Mouse (Mus musculus) mouse trophoblast stem cell (cell line): ENCODE data around the gene Pla2g4e.

Source experiments
- in situ Hi-C, 2 experiments: fragments of 300-500 bp; cut with MseI, MboI; formaldehyde crosslinking; loops; 2 replicates in 1 of 2; 3 replicates in 1 of 2; pipeline ENCODE4 v1.15.1; 2025

Gene Pla2g4e

DNA sequence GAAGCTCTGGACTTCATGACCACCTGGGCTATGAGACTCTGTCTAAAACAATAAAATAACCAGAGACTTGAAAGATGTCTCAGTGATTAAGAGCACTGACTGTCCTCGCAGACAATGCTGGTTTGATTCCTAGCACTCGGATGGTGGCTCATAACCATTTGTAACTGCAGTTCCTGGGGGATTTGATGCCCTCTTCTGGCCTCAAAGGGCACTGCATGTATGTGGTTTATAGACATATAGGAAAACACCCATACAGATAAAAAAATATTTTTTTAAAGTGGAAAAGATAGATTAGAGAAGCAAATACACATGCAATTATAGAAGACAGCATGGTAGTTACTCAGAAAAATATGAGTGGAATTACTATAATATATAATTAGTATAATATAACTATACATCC is 87.5 kb downstream of the Pla2g4e start:
- in situ Hi-C loops: no loop called here

DNA sequence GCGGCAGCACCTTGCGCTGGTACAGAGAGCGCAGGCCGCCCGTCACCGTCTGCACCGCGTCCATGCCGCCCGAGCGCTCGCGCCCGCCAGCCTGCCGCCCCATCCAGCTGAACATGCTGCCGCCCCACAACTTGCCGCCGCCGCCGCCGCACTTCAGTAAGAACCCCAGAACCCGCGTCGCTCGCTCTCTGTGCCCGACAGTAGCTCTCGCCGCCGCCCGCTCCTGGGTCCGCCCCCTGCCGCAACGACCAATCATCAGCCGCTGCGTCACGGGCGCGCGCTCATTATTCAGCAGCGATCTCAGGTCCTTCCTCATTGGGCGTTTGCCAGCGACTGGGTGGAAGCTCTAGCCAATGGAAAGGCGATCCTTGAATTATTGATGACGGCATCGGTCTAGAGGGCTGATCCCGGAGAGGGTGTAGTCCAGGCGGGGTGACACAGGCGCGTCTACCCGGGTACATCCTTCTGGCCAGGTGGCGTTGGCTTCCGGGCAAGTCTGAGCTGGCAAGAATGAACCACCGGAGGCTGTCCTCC is 90.7 kb downstream of the Pla2g4e start, which contains the start of gene Ehd4:
TSS of gene Ehd4 (minus strand) at position 246 of the 534 bp plus-strand sequence.
- in situ Hi-C loops: no loop called here

- in situ Hi-C loops: no loop called here
Measured at GRCm38 (mm10) chr2:120153586-120154360, 91.4 kb downstream of the Pla2g4e start.

GRCm38 (mm10) chr2:120150571-120150970 is 94.6 kb downstream of the Pla2g4e start:
- in situ Hi-C loops: no loop called here

DNA sequence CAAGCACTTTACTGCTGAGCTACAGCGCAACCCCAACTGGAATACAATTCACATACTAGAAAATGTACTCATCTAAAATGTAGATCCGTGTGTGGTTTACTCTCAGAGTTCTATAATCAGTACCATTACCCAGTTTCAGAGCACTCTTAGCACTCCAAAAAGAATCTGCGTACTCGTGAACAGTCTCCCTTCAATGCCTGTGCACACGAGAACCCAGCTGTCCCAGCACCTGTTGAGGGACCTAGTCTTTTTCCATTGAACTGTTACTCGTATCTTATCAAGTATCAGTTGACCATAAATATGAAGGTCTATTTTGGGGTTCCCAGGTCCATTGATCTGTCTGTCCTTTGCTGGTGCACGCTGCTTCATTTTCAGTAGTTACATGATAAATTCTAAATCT is 95.5 kb downstream of the Pla2g4e start:
- in situ Hi-C loops: no loop called here

DNA sequence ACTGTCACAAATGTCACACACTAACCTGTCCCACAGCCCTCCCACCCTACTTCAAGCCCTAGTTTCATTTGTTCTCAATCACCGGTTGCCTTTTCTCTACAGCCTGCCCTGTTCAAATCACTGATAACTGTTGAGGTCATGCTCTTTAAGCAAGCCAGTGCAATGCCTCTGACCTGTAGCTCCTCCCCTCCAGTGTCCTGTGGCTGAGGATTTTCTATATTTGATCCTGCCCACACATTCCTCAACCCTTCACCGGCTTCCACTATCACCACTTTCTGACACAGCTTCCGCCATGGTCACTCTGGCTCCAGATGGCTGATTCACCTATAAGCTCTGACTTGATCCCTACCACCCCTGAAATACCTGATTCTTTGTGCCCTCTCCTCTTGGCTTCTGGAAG is 97.1 kb downstream of the Pla2g4e start:
- in situ Hi-C loops: no loop called here

- in situ Hi-C loops: no loop called here
Measured at GRCm38 (mm10) chr2:120147364-120147763, 97.8 kb downstream of the Pla2g4e start.

DNA sequence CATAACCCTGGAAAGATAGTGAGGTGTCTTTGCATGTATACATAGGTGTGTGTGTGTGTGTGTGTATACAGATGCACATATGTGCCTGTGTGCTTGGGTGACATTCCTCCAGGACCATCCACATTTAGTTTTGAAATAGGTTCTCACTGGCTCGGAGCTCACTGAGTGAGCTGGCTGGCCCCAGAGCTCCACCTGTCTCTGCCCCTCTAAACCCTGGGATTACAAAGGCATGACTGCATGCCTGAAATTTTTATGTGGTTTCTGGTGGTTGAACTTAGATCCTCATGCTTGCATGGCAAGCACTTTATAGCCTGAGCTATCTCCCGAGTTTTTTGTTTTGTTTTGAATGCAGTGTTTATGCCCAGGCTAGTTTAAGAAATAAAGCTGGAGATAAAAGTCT is 98.6 kb downstream of the Pla2g4e start:
- in situ Hi-C loops: no loop called here

- in situ Hi-C loops: no loop called here
Measured at GRCm38 (mm10) chr2:120144390-120144789, 100.7 kb downstream of the Pla2g4e start.

DNA sequence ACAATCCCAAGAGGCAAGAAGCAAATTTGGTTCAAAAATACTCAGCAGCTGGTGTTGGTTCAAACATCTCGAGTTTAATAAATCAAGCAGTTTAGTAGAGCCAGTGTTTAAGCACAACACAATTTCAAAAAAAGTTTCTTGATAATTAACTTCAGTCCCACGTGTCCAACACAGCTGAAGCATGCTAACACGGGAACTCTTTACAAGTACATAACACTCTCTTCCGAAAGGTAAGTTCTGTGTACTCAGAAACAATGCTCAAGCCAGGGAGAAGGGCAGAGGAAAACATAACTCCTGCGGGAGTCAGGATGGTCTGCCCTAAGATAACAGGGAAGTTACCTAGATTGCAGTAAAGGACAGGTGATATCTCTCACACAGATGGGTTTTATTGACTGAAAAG is 102.8 kb downstream of the Pla2g4e start:
- in situ Hi-C loops: no loop called here

DNA sequence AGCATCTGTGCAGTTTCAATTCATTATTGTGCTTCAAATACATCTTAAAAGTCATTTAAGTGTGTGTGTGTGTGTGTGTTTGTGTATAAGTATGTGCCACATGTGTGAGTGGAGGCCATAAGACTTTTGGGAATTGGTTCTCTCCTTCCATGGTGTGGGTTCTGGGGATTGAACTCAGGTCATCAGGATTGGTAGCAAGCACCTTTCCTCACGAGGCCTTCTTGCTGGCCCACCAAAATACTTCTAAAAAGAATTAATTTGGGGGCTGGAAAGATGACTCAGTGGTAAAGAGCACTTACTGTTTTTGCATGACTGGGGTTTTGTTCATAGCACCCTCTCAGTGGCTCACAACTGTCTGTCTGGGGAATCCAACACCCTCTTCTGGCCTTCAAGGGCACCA is 103.5 kb downstream of the Pla2g4e start:
- in situ Hi-C loops: no loop called here

DNA sequence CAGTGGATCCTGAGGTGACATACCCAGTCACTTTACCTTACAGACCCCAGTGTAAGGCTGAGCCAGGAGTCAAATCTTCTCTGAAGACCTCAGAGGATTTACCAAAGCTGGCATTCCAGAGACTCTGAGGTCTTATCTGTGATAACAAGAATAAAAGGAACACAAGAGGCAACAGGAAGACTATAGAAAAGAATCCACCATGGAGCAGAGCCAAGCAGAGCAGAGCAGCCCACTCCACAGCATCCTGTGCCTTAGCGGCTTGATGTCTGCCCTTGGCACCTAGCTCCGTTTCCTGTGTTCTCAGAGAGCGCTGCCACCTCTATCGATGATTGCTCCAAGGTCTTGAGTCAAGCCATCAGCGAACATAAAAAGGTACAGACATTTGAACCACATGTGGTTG is 104.8 kb downstream of the Pla2g4e start:
- in situ Hi-C loops: no loop called here

DNA sequence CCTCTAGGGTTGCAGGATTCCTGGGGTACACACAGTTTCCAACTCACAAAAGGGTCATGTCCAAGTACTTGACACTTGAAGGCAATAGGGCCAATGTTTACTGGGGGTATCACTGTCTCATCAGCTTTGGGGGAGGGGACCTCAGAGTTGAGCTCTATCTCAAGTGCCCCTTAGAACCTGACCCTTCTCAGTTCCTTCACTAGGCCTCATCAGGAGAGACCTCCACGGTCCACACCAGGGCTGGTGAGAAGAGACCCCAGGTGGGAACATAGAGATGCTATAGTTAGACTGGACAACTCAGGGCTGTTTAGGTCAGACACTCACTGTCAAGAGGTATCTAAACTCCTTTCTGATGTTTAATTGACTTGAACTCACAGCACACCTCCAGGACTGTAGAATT is 106.0 kb downstream of the Pla2g4e start:
- in situ Hi-C loops: no loop called here

- in situ Hi-C loops: no loop called here
Measured at GRCm38 (mm10) chr2:120137281-120137680, 107.9 kb downstream of the Pla2g4e start.

DNA sequence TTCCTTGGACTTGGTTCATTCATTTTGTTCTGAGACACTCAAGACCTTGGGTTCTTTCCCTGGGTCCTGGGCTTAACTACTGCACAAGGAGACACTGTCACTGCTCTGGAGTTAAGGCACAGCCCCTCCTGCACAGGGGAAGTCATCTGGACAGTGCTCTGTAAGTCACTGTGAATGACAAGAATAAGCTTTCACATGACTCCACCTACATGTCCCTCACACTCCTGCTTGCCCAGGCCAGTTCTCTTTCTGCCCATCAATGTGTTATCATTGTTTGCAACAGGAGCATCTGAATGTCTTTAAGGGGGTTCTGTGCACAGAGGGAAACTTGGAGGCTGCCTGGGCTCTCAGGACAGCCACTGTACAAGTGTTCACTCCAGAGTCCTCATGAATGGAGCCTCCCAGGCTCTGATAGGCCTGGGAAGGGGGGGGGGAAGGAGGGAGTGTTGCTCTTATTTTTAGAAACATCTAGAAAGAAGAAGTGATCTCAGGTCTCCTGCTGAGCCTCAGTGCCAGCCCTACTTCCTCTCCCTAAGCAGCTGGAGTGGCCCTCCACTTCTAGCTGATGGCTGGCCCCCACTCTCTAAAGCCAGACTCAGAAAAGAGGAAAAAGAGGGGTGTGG is 110.6 kb downstream of the Pla2g4e start:
- in situ Hi-C loops: no loop called here

- in situ Hi-C loops: no loop called here
Measured at GRCm38 (mm10) chr2:120131881-120132280, 113.3 kb downstream of the Pla2g4e start.

GRCm38 (mm10) chr2:120129252-120129908 is 115.8 kb downstream of the Pla2g4e start:
- in situ Hi-C loops: no loop called here

- in situ Hi-C loops: no loop called here
Measured at GRCm38 (mm10) chr2:120128611-120129051, 116.5 kb downstream of the Pla2g4e start.

DNA sequence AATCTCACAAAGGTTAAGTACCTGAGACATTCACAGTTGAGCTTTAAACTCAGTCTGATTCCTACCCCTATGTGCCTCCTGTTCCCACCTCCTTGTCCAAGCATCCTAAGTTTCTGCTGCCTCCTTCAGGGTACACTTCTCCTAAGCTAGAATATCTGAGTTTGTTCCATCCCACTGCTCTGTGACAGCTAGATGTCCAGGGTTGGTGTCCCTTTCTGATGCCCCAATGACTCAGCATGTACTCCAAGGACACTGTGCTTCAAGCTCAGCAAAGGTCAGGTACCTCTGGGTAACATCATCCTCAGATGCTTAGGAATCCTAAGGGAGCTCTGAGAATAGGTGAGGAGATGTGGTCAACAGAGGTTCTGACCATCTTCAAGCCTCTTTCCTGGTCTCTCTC is 117.1 kb downstream of the Pla2g4e start:
- in situ Hi-C loops: no loop called here

DNA sequence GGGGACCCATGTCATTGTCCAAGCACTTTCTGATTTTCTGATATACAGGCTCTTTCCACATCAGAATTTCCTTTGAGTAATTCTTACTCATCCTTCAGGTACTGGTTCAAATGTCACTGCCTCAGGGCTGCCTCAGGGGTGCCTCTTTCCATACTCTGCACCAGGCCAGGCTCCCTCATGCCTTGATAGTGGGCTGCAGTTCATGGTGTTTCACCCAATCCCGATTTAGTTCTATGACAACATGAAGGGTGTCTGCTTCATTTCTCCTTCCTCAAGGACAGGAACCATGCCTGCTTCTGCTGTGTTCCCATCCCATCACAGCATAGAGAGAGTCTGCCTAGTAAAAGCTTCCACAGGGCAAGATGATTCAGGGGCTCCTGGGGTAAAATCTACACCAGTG is 118.2 kb downstream of the Pla2g4e start:
- in situ Hi-C loops: no loop called here

DNA sequence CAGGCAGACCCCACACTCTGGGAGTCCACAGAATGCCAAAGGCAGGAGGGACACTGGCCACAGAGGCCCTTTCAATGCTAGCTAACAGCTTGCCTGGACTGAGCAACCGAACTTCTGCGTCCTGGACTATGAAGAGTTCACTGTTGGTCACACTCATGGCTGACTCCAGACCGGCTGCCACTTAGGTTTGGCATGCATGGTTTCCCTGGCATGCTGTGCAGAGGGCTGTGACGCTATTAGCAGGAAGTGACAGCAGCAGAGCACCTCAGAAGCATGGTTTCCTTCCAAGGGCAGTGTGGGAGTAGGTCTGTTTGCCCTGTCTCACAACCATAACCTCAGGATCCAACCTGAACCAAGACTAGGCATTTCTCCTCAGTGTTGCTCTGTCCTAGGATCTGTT is 118.7 kb downstream of the Pla2g4e start:
- in situ Hi-C loops: no loop called here

- in situ Hi-C loops: no loop called here
Measured at GRCm38 (mm10) chr2:120125461-120125860, 119.7 kb downstream of the Pla2g4e start.
